Mouse (Mus musculus) E14TG2a.4 (cell line): ENCODE measurements at regions not wholly inside any gene's neighbourhood (a gene's known extent, or its start where the extent isn't known, plus 50 kb on each side); places are given as distances from the start of the nearest gene placed in this dataset.

Experiments
- CTCF ChIP-seq: conservative IDR thresholded peaks from 2 replicates; pipeline ENCODE4 v1.5.1; 2014; ENCODE audit warnings: low read length
- NANOG ChIP-seq: IDR thresholded peaks from 2 replicates; pipeline ENCODE4 v1.6.1; 2014; ENCODE audit warnings: borderline replicate concordance, low read length, mixed read lengths

DNA sequence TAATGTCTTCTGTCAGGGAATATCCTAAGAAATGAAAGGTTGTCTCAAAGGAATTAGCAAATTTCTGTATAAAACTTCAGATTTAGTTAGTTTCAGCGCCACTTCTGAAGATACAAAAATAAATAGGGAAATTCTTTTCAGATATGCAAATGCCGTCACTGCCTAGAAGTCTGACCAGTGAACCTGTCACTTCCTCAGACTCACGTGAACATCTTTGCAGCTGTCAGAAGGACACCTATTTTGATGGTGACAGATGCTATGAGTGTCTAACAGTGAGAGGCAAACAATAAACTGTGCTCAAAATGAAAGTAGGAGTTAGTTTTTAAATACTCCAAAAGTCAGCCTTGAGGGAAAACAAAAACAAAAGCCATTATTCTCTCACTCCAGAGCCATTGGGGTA is 57.5 kb upstream of the Igf1r start:
- no peak for TF ChIP-seq CTCF
- no peak for TF ChIP-seq NANOG
